9 mouse cellular contexts compared by ENCODE assay signal in the genomic region with DNA sequence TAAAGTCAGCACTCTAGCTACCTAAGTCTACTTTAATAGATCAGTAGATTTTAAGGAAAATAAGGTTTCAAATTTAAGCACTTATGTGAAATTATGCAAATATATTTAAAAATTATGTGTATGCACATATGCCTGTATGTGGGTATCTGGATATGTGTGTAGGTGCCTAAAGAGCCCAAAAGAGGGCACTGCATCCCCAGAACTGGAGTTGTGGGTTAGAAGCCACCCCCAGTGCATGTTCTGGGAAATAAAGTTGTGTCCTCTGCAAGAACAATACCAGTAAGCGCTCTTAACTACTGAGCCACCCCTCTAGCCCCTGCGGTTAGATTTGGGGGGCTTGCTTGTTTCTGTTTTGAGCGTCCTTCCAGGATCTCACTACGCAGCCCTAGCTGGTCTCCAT.
DNase-seq lines count a peak whose midpoint lies in the region; ATAC-seq and TF ChIP-seq lines count a peak whose summit lies in the region.
"Had no signal": no experiment of that assay in that cellular context is flagged by ENCODE, and none has a peak within 500 bp of the region (broad histone marks: within the 10 kb centered on the region; RNA-seq: fewer than 3 reads in every experiment).

No protein-coding gene starts in this region.

- H3K27me3 ChIP-seq in kidney, postnatal 0 days (ENCODE audit: insufficient read depth, low read length) = no peaks in the 10 kb centered on the region
- no peaks in the 10 kb centered on the region for H3K27me3 ChIP-seq in CH12.LX (replicated peaks)
- H3K27me3 ChIP-seq in midbrain, embryonic 10.5 days (ENCODE audit: low read depth, poor library complexity, severe bottlenecking) = no peaks in the 10 kb centered on the region

- TF ChIP-seq EP300 in CH12.LX (IDR thresholded peaks at IDR 0.05; ENCODE audit: low read length) = no peak

- H3K27ac ChIP-seq in kidney, postnatal 0 days = no peak overlapping the region
- no peak overlapping the region for H3K27ac ChIP-seq in CH12.LX (ENCODE audit: insufficient read depth, low read depth)
- H3K27ac ChIP-seq in bone marrow macrophage, adult 2 months (ENCODE audit: insufficient read depth, low read depth, low read length) = no peak overlapping the region
- no peak overlapping the region for H3K27ac ChIP-seq in midbrain, embryonic 10.5 days (replicated peaks)

- dilution Hi-C loops in CH12.LX (cut with MboI; ENCODE audit: extremely low pct_ligation_motif_present, extremely low pct_unique_long_range_greater_than_20kb, low sequenced_read_pairs) = no loop called here

- TF ChIP-seq CTCF in kidney, postnatal 0 days (IDR thresholded peaks at IDR 0.05; ENCODE audit: low read depth) = peak; percentile 66
- TF ChIP-seq CTCF in CH12.LX (conservative IDR thresholded peaks at IDR 0.05 in 1 of 2, IDR thresholded peaks at IDR 0.05 in 1 of 2; ENCODE audit: low read depth in 2 of 2, low read length in 2 of 2) = peak in 1 of 2 experiments; percentile 73; a peak in 2 of 4 replicates
- TF ChIP-seq CTCF in bone marrow macrophage, adult 2 months (IDR thresholded peaks at IDR 0.05; ENCODE audit: low read depth, low read length) = peak; percentile 51; the same call in 1 of the 2 replicates

- H3K9me3 ChIP-seq in kidney, postnatal 0 days (replicated peaks; ENCODE audit: low read length) = no peaks in the 10 kb centered on the region
- H3K9me3 ChIP-seq in CH12.LX (replicated peaks; ENCODE audit: low read length) = no peaks in the 10 kb centered on the region
- no peaks in the 10 kb centered on the region for H3K9me3 ChIP-seq in midbrain, embryonic 10.5 days (replicated peaks)

- ATAC-seq in kidney, postnatal 0 days (replicated peaks; ENCODE audit: low FRiP score, low read depth) = no peak
- peak; percentile 43; the same call in 1 of the 2 replicates for ATAC-seq in neutrophil, adult 5-6 weeks (ENCODE audit: extremely low read depth, insufficient number of reproducible peaks, low FRiP score, poor library complexity, severe bottlenecking)

- H3K79me2 ChIP-seq in CH12.LX (replicated peaks; ENCODE audit: control insufficient read depth, extremely low read depth, insufficient read depth, poor library complexity, severe bottlenecking) = no peaks in the 10 kb centered on the region; the same call in 1 of the 2 replicates

- 96% methylated on average over 4 of the region's 4 CpGs for WGBS in kidney, postnatal 0 days
- WGBS in midbrain, embryonic 10.5 days = 96% methylated on average over 4 of the region's 4 CpGs

- TF ChIP-seq RAD21 in CH12.LX (IDR thresholded peaks at IDR 0.05; ENCODE audit: low read depth, low read length) = peak; percentile 81

- no peak overlapping the region for H3K4me2 ChIP-seq in kidney, postnatal 0 days (ENCODE audit: low read length)
- H3K4me2 ChIP-seq in CH12.LX (ENCODE audit: insufficient read depth, low read depth, poor library complexity, severe bottlenecking) = no peak overlapping the region

- in situ Hi-C loops in CH12.LX (cut with MboI; ENCODE audit: low pct_ligation_motif_present, low pct_unique_long_range_greater_than_20kb, low sequenced_read_pairs) = no loop called here

- no peaks in the 10 kb centered on the region for H3K36me3 ChIP-seq in kidney, postnatal 0 days (ENCODE audit: insufficient read depth, low read length)
- H3K36me3 ChIP-seq in CH12.LX (replicated peaks in 1 of 2; ENCODE audit: control insufficient read depth in 1 of 2, insufficient read depth in 1 of 2, low read length in 1 of 2) = peaks cover 0 to 20% of the 10 kb centered on the region in 2 experiments
- H3K36me3 ChIP-seq in midbrain, embryonic 10.5 days = no peaks in the 10 kb centered on the region; the same call in 1 of the 2 replicates

- H3K4me1 ChIP-seq in kidney, postnatal 0 days (replicated peaks; ENCODE audit: insufficient read depth, low read length) = no peaks in the 10 kb centered on the region
- H3K4me1 ChIP-seq in CH12.LX (ENCODE audit: control insufficient read depth in 1 of 2, insufficient read depth in 2 of 2) = peaks cover 5 to 45% of the 10 kb centered on the region in 2 experiments; a peak in 3 of 4 replicates
- H3K4me1 ChIP-seq in bone marrow macrophage, adult 2 months (ENCODE audit: control insufficient read depth, insufficient read depth, low read length) = peaks cover 64% of the 10 kb centered on the region
- no peaks in the 10 kb centered on the region for H3K4me1 ChIP-seq in midbrain, embryonic 10.5 days

- H3K9ac ChIP-seq in kidney, postnatal 0 days (ENCODE audit: low read depth, low read length) = no peak overlapping the region
- no peak overlapping the region for H3K9ac ChIP-seq in CH12.LX (ENCODE audit: insufficient read depth, low read depth)

- no peak overlapping the region for H3K4me3 ChIP-seq in kidney, postnatal 0 days (replicated peaks; ENCODE audit: low read depth, low read length)
- H3K4me3 ChIP-seq in CH12.LX (replicated peaks in 1 of 3; ENCODE audit: low read depth in 2 of 3, low read length in 2 of 3, poor library complexity in 1 of 3) = no peak overlapping the region
- H3K4me3 ChIP-seq in bone marrow macrophage, adult 2 months (ENCODE audit: insufficient read depth, low read length) = no peak overlapping the region
- H3K4me3 ChIP-seq in midbrain, embryonic 10.5 days = no peak overlapping the region

- peak; percentile 64 for DNase-seq in kidney, postnatal 0 days (ENCODE audit: low spot score)
- DNase-seq in kidney, adult 11 months = no peak
- DNase-seq in CH12.LX (ENCODE audit: extremely low read depth) = peak; percentile 49
- DNase-seq in cerebellum, postnatal 4 days (ENCODE audit: low spot score in 2 of 2) = no peak
- DNase-seq in midbrain, embryonic 10.5 days (ENCODE audit: low spot score) = no peak
- no peak for DNase-seq in urinary bladder, postnatal 10 days (ENCODE audit: low spot score)
- DNase-seq: layer of hippocampus, adult 9-11 months had no signal

- TF ChIP-seq POLR2A in CH12.LX (IDR thresholded peaks at IDR 0.05; ENCODE audit: low read depth, low read length) = no peak
- no peak for TF ChIP-seq POLR2A in bone marrow macrophage, adult 2 months (IDR thresholded peaks at IDR 0.05; ENCODE audit: borderline replicate concordance, low read depth, low read length)

TF ChIP-seq in CH12.LX, 34 proteins besides CTCF, POLR2A, EP300 and RAD21:
- TF ChIP-seq SMC3 (IDR thresholded peaks at IDR 0.05; ENCODE audit: low read depth, low read length) (peak; percentile 69), JUND (conservative IDR thresholded peaks at IDR 0.05; ENCODE audit: low read depth, low read length) (no peak)
TF ChIP-seq in CH12.LX: peak in this region for 1.

Comparison
In these comparisons a context has a peak if more than half of its experiments do, and no peak if none do; other contexts are left out.
1. DNase-seq: peak in kidney, postnatal 0 days (single experiment) and CH12.LX (single experiment); none in kidney, adult 11 months (single experiment), cerebellum, postnatal 4 days (0 of 2), midbrain, embryonic 10.5 days (single experiment) and urinary bladder, postnatal 10 days (single experiment).